Mouse (Mus musculus) embryonic facial prominence, embryonic 14.5 days (tissue): ENCODE data around the gene Ube2l3. TPM values are rescaled to one million over a fixed set of nuclear protein-coding genes. Genes with fewer than 3 reads are reported as not detected.

Experiments
- ATAC-seq: fragments of 200-750 bp; cut with Nextera tagmentation; 2 replicates; pipeline ENCODE4 v1.8.0; 2017; ENCODE audit warnings: low read depth, moderate number of reproducible peaks, moderate TSS enrichment
- DNase-seq: peaks from one replicate; pipeline ENCODE4 v3.0.0-alpha.2; 2015; ENCODE audit warnings: low spot score
- H3K27ac ChIP-seq: fragments of 300-500 bp; sonication (generic); replicated peaks from 2 replicates; pipeline ENCODE4 v1.5.1; 2014; ENCODE audit warnings: low read depth, mild to moderate bottlenecking, low read length, moderate library complexity
- H3K27me3 ChIP-seq: fragments of 300-500 bp; sonication (generic); replicated peaks from 2 replicates; pipeline ENCODE4 v1.6.1; 2014; ENCODE audit warnings: low read length; ENCODE audit not compliant: control insufficient read depth, insufficient read depth
- H3K36me3 ChIP-seq: fragments of 300-500 bp; sonication (generic); 2 replicates; pipeline ENCODE4 v1.6.1; 2014; ENCODE audit warnings: low read length, mixed read lengths; ENCODE audit not compliant: control insufficient read depth, insufficient read depth
- H3K4me1 ChIP-seq: fragments of 300-500 bp; sonication (generic); 2 replicates; pipeline ENCODE4 v1.6.1; 2014; ENCODE audit warnings: antibody characterized with exemption, low read length; ENCODE audit not compliant: control insufficient read depth, insufficient read depth
- H3K4me2 ChIP-seq: fragments of 300-500 bp; sonication (generic); 2 replicates; pipeline ENCODE4 v1.6.1; 2014; ENCODE audit warnings: low read depth, mild to moderate bottlenecking, low read length, moderate library complexity, mixed read lengths
- H3K4me3 ChIP-seq: fragments of 300-500 bp; sonication (generic); 2 replicates; pipeline ENCODE4 v1.5.1; 2014; ENCODE audit warnings: low read depth, mild to moderate bottlenecking, low read length
- H3K9ac ChIP-seq: fragments of 300-500 bp; sonication (generic); 2 replicates; pipeline ENCODE4 v1.6.1; 2014; ENCODE audit warnings: low read depth, mild to moderate bottlenecking, low read length, moderate library complexity, mixed read lengths
- H3K9me3 ChIP-seq: fragments of 300-500 bp; sonication (generic); 2 replicates; pipeline ENCODE4 v1.6.1; 2016; ENCODE audit warnings: low read length; ENCODE audit not compliant: control insufficient read depth
- WGBS: fragments of 180-500 bp; shearing (Covaris S2); extraction: QIAGEN DNeasy Blood & Tissue Kit; methylation state at CpG from one replicate; pipeline ENCODE4 v1.1.7; 2014; 5-methylcytosine and 5-hydroxymethylcytosine counted together
- polyA plus RNA-seq: library from polyadenylated mRNA; unstranded; fragments of >200 nt; fragmentation: Nextera tagmentation; extraction: Ambion mirVana; gene quantifications from 2 replicates; pipeline ENCODE4 v1.2.1, GENCODE M21; 2014

Gene Ube2l3
- 301 and 303 TPM in 2 replicates for polyA plus RNA-seq

DNA sequence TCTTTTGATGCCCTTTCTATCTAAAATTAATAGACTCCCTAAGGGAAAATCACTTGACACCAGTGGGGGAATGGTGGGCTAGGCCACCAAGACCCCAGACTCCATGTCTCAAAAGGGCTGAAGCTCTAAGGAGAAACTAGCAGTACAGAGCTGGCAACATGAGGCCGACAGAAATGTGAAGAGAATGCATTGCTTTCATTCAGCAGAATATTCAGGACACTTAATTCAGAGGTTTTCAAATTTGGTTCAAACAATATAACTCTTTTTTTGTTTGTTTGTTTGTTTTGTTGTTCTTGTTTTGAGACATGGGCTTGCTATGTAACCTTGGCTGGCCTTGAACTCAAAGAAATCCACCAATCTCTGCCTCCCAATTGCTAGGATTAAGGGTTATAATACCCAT, at the start of gene Ube2l3:
Gene Ube2l3 (minus strand): TSS at position 101 of the 400 bp plus-strand sequence.
- no peak for ATAC-seq
- H3K4me2 ChIP-seq, result peak within 1 kb of the TSS; percentile 65
- no peaks in the 10 kb centered on the region for H3K9me3 ChIP-seq
- peak within 1 kb of the TSS; percentile 86; the same call in 1 of the 2 replicates for H3K27ac ChIP-seq
- 0 out of 2 replicates have a peak, but pooled peaks cover 4% of the 10 kb centered on the region for H3K36me3 ChIP-seq
- peak within 1 kb of the TSS; percentile 100 for H3K9ac ChIP-seq
- peaks cover 6% of the 10 kb centered on the region; the same call in 1 of the 2 replicates for H3K27me3 ChIP-seq
- no peak for DNase-seq
- peaks cover 7% of the 10 kb centered on the region; the same call in 1 of the 2 replicates for H3K4me1 ChIP-seq
- 78% methylated on average over 1 of the region's 1 CpGs for WGBS
- peak within 1 kb of the TSS; percentile 99 for H3K4me3 ChIP-seq

DNA sequence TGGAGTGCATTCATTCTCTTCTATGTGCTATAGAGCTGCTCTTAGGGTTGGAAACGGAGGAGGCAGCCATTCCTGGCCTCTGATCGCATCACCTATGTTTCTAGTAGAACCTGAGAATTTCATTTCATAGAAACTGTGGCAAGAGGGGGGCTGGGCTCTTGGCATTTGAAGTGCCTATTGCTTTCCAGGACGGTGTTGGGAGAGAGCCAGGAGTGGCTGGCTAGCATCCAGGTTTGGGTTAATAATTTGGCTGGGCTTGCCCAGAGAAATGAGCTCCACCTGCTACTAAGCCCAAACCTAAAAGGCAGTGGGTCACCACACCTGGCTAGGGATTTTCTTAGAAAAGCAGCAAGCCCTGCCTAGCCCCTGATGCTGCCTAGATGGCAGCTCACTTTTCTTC, 49.1 kb upstream of the Ube2l3 start:
- DNase-seq (peak; percentile 68), ATAC-seq (peak; percentile 56; the same call in 1 of the 2 replicates)
- Histone ChIP-seq H3K36me3 (peaks cover 4% of the 10 kb centered on the region; the same call in 1 of the 2 replicates), H3K27ac (no peak overlapping the region), H3K9me3 (no peaks in the 10 kb centered on the region), H3K9ac (no peak overlapping the region), H3K4me1 (peaks cover 22% of the 10 kb centered on the region), H3K4me2 (no peak overlapping the region), H3K27me3 (no peaks in the 10 kb centered on the region), H3K4me3 (no peak overlapping the region)
- 44% methylated on average over 3 of the region's 3 CpGs for WGBS

DNA sequence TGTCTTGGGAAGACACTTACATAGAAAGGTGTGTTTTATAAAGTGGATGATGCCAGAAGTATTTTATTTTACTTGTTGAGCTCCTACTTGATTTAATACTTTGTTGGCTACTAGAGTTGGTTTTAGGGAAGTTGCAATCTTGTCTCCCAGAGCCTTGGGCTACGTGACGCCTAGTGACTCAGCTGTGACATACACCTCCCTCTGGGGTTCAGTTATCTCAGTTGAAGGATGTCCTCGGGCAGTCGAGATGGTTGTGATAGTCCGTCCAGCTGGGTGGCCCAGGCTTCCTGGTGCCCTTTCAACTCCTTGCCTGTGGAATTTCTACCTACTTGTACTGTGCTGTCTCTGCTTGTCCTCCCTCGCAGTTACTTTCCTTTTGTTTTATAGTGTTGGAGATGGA, 46.7 kb upstream of the Ube2l3 start:
- Histone ChIP-seq H3K27ac (no peak overlapping the region), H3K4me2 (no peak overlapping the region), H3K9ac (no peak overlapping the region), H3K27me3 (no peaks in the 10 kb centered on the region), H3K4me3 (no peak overlapping the region), H3K4me1 (peaks cover 21% of the 10 kb centered on the region), H3K9me3 (no peaks in the 10 kb centered on the region), H3K36me3 (no peaks in the 10 kb centered on the region)
- ATAC-seq (no peak), DNase-seq (no peak)
- 50% methylated on average over 6 of the region's 6 CpGs for WGBS

DNA sequence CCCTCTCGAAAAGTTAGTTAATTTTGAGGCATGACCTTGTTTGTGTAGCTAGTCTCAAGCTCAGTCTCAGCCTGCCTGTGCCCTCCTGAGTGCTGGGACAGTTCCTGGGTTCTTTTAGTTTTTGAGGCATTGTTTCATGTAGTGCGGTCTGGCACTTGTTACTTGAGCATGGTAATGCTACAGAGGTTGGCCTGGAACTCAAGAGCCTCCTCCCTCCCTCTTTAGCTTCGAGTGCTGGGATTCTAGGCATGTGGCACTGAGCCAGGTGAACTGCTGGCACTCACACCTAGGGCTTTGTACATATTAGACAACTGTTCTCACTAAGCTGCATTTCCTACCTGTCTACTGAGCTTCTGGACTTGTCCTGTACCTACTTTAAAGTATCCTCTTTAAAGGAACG, 45.3 kb upstream of the Ube2l3 start:
- Histone ChIP-seq H3K36me3 (no peaks in the 10 kb centered on the region), H3K27me3 (no peaks in the 10 kb centered on the region), H3K4me2 (no peak overlapping the region), H3K4me1 (peaks cover 20% of the 10 kb centered on the region), H3K27ac (no peak overlapping the region), H3K4me3 (no peak overlapping the region), H3K9me3 (no peaks in the 10 kb centered on the region), H3K9ac (no peak overlapping the region)
- 0 out of 2 replicates have a peak, but pooled peaks have one; percentile 12 for ATAC-seq
- peak; percentile 63 for DNase-seq
- 63% methylated on average over 4 of the region's 4 CpGs for WGBS

DNA sequence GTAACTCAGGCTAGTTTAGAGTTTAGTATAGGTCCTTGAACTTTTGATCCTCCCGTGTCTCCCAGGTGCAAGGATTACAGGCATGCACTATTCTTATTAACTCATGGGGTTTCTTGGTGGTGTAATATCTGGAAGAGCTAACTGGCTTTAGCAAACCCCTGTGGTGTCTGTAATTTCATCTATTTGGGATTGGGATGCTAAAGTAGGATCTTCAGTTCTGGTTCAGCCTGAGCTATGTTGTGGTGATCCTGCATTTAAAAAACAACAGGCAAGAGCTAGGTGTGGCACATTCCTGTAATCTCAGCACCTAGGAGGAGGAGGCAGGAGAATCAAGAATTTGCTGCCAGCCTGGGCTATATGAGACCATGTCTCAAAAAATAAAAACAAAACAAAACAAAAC, 42.5 kb upstream of the Ube2l3 start:
- WGBS, result 67% methylated on average over 1 of the region's 1 CpGs

DNA sequence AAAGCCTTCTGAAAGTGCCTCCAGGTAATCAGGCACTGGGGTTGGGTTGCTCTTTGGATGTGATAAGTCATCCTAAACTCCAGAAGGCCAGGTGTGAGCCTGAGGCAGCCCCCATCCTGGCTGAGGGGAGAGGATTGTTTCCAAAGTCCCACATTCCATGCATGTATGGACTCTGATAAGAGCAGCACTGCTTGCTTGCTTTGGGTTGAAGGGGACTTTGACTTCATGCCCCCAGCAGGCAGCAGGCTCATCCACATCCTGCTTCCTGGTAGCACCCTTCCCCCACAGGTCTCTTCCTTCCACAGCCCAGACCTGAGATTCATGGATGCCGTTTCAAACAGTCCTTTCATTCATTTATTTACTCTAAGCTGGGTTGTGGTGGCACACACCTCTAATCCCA, 41.3 kb upstream of the Ube2l3 start:
- peaks cover 11% of the 10 kb centered on the region for H3K4me1 ChIP-seq
- WGBS, result 64% methylated on average over 1 of the region's 1 CpGs
- no peaks in the 10 kb centered on the region for H3K27me3 ChIP-seq
- H3K9ac ChIP-seq, result no peak overlapping the region
- ATAC-seq (no peak), DNase-seq (no peak)
- no peak overlapping the region for H3K4me3 ChIP-seq
- H3K36me3 ChIP-seq, result no peaks in the 10 kb centered on the region
- H3K9me3 ChIP-seq, result no peaks in the 10 kb centered on the region
- no peak overlapping the region for H3K4me2 ChIP-seq
- H3K27ac ChIP-seq, result no peak overlapping the region

More for the DNA sequence above, 42.5 kb upstream of the Ube2l3 start:
- Histone ChIP-seq H3K4me3 (no peak overlapping the region), H3K4me2 (no peak overlapping the region), H3K9me3 (no peaks in the 10 kb centered on the region), H3K9ac (no peak overlapping the region), H3K27ac (no peak overlapping the region), H3K4me1 (peaks cover 11% of the 10 kb centered on the region), H3K36me3 (no peaks in the 10 kb centered on the region), H3K27me3 (no peaks in the 10 kb centered on the region)
- ATAC-seq (no peak), DNase-seq (no peak)

DNA sequence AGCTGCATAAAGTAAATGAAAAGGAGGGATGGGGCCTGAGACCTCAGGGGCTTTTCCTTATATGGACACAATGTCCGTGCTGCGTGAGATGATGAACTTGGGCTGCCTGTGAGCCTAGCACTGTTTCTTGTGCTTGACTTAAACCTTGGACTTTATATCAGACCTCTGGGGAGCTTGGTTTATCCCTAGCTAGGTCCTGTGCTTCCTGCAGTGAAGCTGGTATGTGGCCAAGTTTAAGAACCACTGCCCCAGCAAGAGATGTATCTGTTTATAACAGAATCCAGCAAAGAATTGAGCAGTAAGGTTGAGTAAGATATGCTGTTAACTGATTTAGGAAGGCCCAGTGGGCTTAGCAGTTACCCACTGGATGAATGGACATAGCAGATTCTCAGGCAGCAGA, 37.0 kb upstream of the Ube2l3 start:
- WGBS, result 62% methylated on average over 2 of the region's 2 CpGs
- no peak overlapping the region for H3K9ac ChIP-seq
- ATAC-seq (no peak), DNase-seq (no peak)
- H3K4me3 ChIP-seq, result no peak overlapping the region
- H3K36me3 ChIP-seq, result no peaks in the 10 kb centered on the region
- peaks cover 26% of the 10 kb centered on the region for H3K4me1 ChIP-seq
- no peaks in the 10 kb centered on the region for H3K9me3 ChIP-seq
- no peak overlapping the region for H3K4me2 ChIP-seq
- no peaks in the 10 kb centered on the region for H3K27me3 ChIP-seq
- no peak overlapping the region for H3K27ac ChIP-seq

DNA sequence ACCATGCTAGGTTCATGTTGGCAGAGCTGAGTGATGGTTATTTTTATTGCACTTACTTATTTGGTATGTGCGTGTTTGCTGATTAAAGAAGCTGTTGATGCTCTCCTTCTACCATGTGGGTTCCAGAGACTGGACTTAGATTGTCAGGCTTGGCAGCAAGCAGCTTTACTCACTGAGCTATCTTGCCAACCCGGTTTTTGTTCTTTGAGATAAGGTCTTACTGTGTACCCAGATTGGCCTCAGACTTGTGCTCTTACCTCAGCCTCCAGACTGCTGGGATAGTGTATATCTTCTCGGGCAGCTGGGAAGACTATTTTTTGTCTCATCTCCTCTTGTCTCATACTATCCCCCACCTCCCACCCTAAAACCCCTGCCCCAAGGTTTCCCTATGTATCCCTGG, 35.2 kb upstream of the Ube2l3 start:
- Histone ChIP-seq H3K27me3 (no peaks in the 10 kb centered on the region), H3K4me1 (peaks cover 22% of the 10 kb centered on the region), H3K9me3 (no peaks in the 10 kb centered on the region), H3K9ac (no peak overlapping the region), H3K27ac (no peak overlapping the region), H3K4me3 (no peak overlapping the region), H3K36me3 (no peaks in the 10 kb centered on the region), H3K4me2 (no peak overlapping the region)
- no peak for DNase-seq
- ATAC-seq, result no peak
- WGBS, result 82% methylated on average over 3 of the region's 3 CpGs

DNA sequence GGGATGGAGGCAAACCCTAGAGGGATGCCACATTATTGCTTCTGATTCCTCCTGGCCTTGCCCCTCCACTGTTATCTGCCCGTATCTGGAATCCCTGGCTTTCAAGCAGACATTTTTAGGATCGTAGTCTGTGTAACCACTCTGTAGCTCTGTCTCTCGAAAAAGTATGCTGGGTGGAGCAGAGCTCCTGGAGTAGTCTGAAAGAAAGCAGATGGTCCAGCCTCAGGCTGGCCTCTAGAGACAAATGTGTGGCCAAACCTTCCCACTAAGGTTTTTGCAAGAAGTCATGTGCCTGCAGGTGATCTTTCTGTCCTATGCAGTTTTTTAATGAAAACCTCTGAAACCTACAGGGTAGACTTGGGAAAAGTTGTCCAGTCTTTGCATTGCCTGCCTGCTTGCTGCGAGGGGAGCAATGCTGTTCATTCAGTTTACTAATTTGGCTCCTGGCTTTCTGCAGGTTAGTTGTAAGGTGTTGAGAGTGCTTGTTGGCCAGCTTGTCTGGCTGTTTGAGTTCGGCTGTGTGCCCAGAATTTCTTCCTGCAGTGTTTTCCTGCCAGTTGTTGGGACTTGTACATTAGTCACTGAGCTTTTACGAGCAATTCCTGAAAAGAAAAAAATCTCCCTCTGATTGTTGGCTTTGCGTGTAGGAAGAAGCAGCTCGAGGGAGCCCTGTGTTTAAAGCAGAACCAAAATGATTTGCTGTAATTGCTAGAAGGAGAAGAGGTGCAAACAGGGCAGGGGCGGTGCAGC, 32.6 kb upstream of the Ube2l3 start:
- WGBS, result 31% methylated on average over 9 of the region's 9 CpGs
- Histone ChIP-seq H3K4me1 (peaks cover 16% of the 10 kb centered on the region), H3K27me3 (no peaks in the 10 kb centered on the region), H3K4me2 (peak overlapping the region; percentile 86), H3K36me3 (no peaks in the 10 kb centered on the region), H3K4me3 (peak overlapping the region; percentile 95), H3K9ac (peak overlapping the region; percentile 95), H3K27ac (peak overlapping the region; percentile 91), H3K9me3 (peaks cover 2% of the 10 kb centered on the region; the same call in 1 of the 2 replicates)
- ATAC-seq (no peak), DNase-seq (peak; percentile 73)
